Mouse (Mus musculus): ENCODE measurements at regions not wholly inside any gene's neighbourhood (a gene's known extent, or its start where the extent isn't known, plus 50 kb on each side); places are given as distances from the start of the nearest gene placed in this dataset.

GRCm38 (mm10) chr8:82702044-82702443 is 71.9 kb downstream of the Zfp330 start:
- TF ChIP-seq EP300 (IDR thresholded peaks at IDR 0.05; ENCODE audit: low read depth): no peak
- TF ChIP-seq CTCF (IDR thresholded peaks at IDR 0.05; ENCODE audit: low read depth): no peak
